Mouse (Mus musculus): ENCODE results near the gene Eno2. TPM values are rescaled to one million over a fixed set of nuclear protein-coding genes. Genes with fewer than 3 reads are reported as not detected.
"Not testable (repeated sequence)": the region's sequence is repeated elsewhere in the genome, so short reads cannot be mapped to it uniquely, and the experiment has no call there.

Eno2 gene
- polyA plus RNA-seq, 1 experiment from 2014 or later: 4.8 TPM

DNA sequence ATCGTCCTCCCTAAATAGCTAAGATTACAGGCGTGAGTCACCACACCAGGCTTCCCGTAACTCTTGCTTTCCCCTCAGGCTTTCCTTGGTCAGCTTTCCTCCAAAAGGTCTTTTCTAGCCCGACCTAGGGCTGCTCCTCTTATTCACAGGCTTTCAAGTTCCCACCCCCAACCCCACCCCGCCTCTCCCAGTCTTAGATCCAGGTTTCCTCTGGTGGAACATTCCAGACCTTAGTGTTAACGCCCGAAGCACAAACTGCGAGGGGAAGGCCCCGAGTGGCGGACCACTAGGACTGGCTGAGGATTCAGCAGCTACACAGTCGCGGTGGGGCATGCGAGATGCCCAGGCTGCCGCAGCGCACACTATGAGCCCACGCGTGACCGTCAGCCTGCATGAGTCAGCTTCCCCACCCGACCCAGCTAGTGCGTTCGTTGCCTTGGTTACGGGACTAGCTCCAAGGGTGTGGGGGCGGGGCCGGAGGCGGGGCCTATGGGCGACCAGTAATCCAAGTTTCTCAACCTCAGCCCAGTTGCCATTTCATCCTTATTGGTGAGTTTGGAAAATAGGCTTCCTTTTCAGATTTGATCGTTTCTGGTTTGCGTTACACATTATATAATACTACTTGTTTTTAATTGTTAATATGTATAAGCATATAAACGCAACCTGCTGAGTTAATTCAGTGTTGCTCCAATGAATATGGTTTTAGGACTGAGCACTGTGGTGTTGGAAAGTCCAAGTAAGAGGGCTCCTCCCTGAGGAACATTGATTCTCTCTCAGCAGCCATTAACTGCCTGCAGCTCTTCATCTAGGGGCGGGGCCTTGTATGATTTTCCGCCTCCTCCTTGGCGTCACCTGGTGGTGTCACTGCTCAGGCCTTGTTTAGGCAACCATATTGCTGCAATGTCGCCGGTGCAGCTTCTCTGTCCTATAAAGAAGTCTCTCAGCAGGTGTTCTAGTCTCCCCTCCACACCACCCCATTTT, 36.2 kb upstream of the Eno2 start:
- Histone ChIP-seq H3K9ac (replicated peaks) (peak overlapping the region; percentile 14), H3K4me3 (replicated peaks) (peak overlapping the region; percentile 39), H3K36me3 (peaks cover 7% of the 10 kb centered on the region), H3K4me1 (replicated peaks) (peaks cover 44% of the 10 kb centered on the region), H3K27ac (peak overlapping the region; percentile 87), H3K27me3 (no peaks in the 10 kb centered on the region), H3K4me2 (peak overlapping the region; percentile 62), H3K9me3 (no peaks in the 10 kb centered on the region; the same call in 1 of the 2 replicates)
- WGBS: 1% methylated on average over 34 of the region's 34 CpGs
- peak; percentile 60 for ATAC-seq (ENCODE audit: insufficient number of reproducible peaks, insufficient read depth, low FRiP score, low TSS enrichment, low read depth)

DNA sequence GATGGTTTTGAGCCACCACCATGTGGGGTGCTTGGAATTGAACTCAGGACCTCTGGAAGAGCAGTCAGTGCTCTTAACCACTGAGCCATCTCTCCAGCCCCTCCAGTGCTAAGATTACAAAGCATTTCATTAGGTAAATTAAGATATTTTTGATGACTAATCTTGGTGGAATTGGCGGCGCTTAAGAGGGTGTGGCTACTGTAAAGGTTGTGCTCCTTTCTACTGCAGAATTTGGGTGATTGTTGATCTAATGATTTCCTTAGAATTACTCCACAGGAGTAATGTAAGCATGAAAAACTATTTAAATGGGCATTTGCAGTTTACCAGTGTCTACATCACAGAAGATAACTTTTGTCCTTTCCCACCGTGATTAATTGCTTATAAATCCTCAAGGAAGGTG, 34.9 kb upstream of the Eno2 start:
- Histone ChIP-seq H3K4me3 (replicated peaks) (no peak overlapping the region), H3K4me2 (no peak overlapping the region), H3K27ac (no peak overlapping the region), H3K4me1 (replicated peaks) (peaks cover 31% of the 10 kb centered on the region), H3K9me3 (no peaks in the 10 kb centered on the region; the same call in 1 of the 2 replicates), H3K36me3 (no peaks in the 10 kb centered on the region), H3K9ac (replicated peaks) (no peak overlapping the region), H3K27me3 (no peaks in the 10 kb centered on the region)
- no peak for ATAC-seq (ENCODE audit: insufficient number of reproducible peaks, insufficient read depth, low FRiP score, low TSS enrichment, low read depth)
- WGBS: 92% methylated on average over 3 of the region's 3 CpGs

- not testable (repeated sequence) for H3K4me2 ChIP-seq; ATAC-seq (ENCODE audit: insufficient number of reproducible peaks, insufficient read depth, low FRiP score, low TSS enrichment, low read depth); H3K9ac ChIP-seq (replicated peaks); H3K27me3 ChIP-seq; H3K36me3 ChIP-seq; H3K9me3 ChIP-seq; H3K4me3 ChIP-seq (replicated peaks); H3K27ac ChIP-seq
- H3K4me1 ChIP-seq (replicated peaks): peaks cover 26% of the 10 kb centered on the region
- WGBS: 92% methylated on average over 4 of the region's 4 CpGs
Measured at GRCm38 (mm10) chr6:124803691-124804090, 34.2 kb upstream of the Eno2 start.

GRCm38 (mm10) chr6:124803061-124803460, 33.6 kb upstream of the Eno2 start:
- no peak for ATAC-seq (ENCODE audit: insufficient number of reproducible peaks, insufficient read depth, low FRiP score, low TSS enrichment, low read depth)
- no peak overlapping the region for H3K4me3 ChIP-seq (replicated peaks)
- H3K36me3 ChIP-seq: no peaks in the 10 kb centered on the region
- no peak overlapping the region for H3K9ac ChIP-seq (replicated peaks)
- H3K27ac ChIP-seq: no peak overlapping the region
- WGBS: 81% methylated on average over 3 of the region's 3 CpGs
- H3K9me3 ChIP-seq: no peaks in the 10 kb centered on the region; the same call in 1 of the 2 replicates
- no peaks in the 10 kb centered on the region for H3K27me3 ChIP-seq
- H3K4me2 ChIP-seq: no peak overlapping the region
- peaks cover 20% of the 10 kb centered on the region for H3K4me1 ChIP-seq (replicated peaks)

GRCm38 (mm10) chr6:124802400-124802799, 32.9 kb upstream of the Eno2 start:
- H3K9me3 ChIP-seq; ATAC-seq (ENCODE audit: insufficient number of reproducible peaks, insufficient read depth, low FRiP score, low TSS enrichment, low read depth); H3K9ac ChIP-seq (replicated peaks); H3K27me3 ChIP-seq; H3K4me3 ChIP-seq (replicated peaks); H3K27ac ChIP-seq; H3K36me3 ChIP-seq: not testable (repeated sequence)
- WGBS: 18% methylated on average over 6 of the region's 9 CpGs
- Histone ChIP-seq H3K4me2 (peak overlapping the region; percentile 34), H3K4me1 (replicated peaks) (peaks cover 13% of the 10 kb centered on the region)

DNA sequence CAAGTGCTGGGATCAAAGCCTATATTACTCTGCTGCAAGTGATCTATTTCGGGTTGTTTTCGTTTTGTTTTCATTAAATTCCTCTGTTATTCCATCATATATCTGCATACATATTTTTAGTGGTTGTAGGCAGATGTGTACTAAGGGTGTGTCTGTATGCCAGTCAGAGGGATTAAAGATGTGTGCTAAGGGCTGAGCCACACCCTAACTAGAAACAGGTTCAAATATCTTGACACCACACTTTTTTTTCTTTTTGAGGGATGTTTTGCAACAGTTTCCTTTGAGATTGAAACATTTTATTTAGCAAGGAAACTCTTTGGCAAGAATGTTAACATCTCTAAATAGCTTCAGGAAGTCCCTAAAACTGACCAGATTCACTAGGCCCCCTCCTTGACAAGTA, 26.7 kb upstream of the Eno2 start:
- H3K27ac ChIP-seq: no peak overlapping the region
- 89% methylated on average over 2 of the region's 2 CpGs for WGBS
- no peaks in the 10 kb centered on the region for H3K27me3 ChIP-seq
- no peak overlapping the region for H3K4me2 ChIP-seq
- no peaks in the 10 kb centered on the region for H3K36me3 ChIP-seq
- H3K9ac ChIP-seq (replicated peaks): no peak overlapping the region
- no peaks in the 10 kb centered on the region for H3K9me3 ChIP-seq
- ATAC-seq (ENCODE audit: insufficient number of reproducible peaks, insufficient read depth, low FRiP score, low TSS enrichment, low read depth): no peak
- no peaks in the 10 kb centered on the region for H3K4me1 ChIP-seq (replicated peaks)
- H3K4me3 ChIP-seq (replicated peaks): no peak overlapping the region

GRCm38 (mm10) chr6:124795781-124796180, 26.3 kb upstream of the Eno2 start:
- no peak for ATAC-seq (ENCODE audit: insufficient number of reproducible peaks, insufficient read depth, low FRiP score, low TSS enrichment, low read depth)
- H3K9me3 ChIP-seq: no peaks in the 10 kb centered on the region
- no peaks in the 10 kb centered on the region for H3K4me1 ChIP-seq (replicated peaks)
- H3K27me3 ChIP-seq: no peaks in the 10 kb centered on the region
- H3K27ac ChIP-seq: no peak overlapping the region
- H3K4me2 ChIP-seq: no peak overlapping the region
- no peak overlapping the region for H3K4me3 ChIP-seq (replicated peaks)
- no peak overlapping the region for H3K9ac ChIP-seq (replicated peaks)
- no peaks in the 10 kb centered on the region for H3K36me3 ChIP-seq
- WGBS: 81% methylated on average over 4 of the region's 4 CpGs

GRCm38 (mm10) chr6:124791911-124792310, 22.4 kb upstream of the Eno2 start:
- Histone ChIP-seq H3K4me3 (replicated peaks) (no peak overlapping the region), H3K4me2 (no peak overlapping the region), H3K9me3 (no peaks in the 10 kb centered on the region), H3K4me1 (replicated peaks) (no peaks in the 10 kb centered on the region), H3K9ac (replicated peaks) (no peak overlapping the region), H3K27me3 (no peaks in the 10 kb centered on the region), H3K27ac (no peak overlapping the region), H3K36me3 (no peaks in the 10 kb centered on the region)
- 88% methylated on average over 3 of the region's 3 CpGs for WGBS
- ATAC-seq (ENCODE audit: insufficient number of reproducible peaks, insufficient read depth, low FRiP score, low TSS enrichment, low read depth): no peak

DNA sequence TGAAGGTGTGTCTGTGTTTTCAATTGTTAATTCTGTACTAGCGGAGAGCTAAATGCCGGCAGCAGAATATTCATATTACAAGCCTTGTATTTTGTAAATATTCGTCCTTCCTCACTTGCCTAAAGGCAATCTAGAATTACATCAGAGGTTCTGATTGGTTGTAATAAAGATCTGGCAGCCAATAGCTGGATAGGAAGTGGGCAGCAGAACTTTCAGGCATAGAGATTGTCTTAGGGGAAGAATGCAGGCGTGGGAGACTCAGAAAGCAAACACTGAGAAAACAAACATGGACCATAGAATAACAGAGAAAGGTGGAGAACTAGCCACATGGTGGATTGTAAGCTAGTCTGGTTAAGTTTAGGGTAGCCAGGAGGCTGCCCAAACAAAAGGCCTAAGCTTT, 20.6 kb upstream of the Eno2 start:
- Histone ChIP-seq H3K4me2 (no peak overlapping the region), H3K4me1 (replicated peaks) (no peaks in the 10 kb centered on the region), H3K9me3 (no peaks in the 10 kb centered on the region), H3K27me3 (no peaks in the 10 kb centered on the region), H3K4me3 (replicated peaks) (no peak overlapping the region), H3K36me3 (no peaks in the 10 kb centered on the region), H3K27ac (no peak overlapping the region), H3K9ac (replicated peaks) (no peak overlapping the region)
- ATAC-seq (ENCODE audit: insufficient number of reproducible peaks, insufficient read depth, low FRiP score, low TSS enrichment, low read depth): no peak
- WGBS: 68% methylated on average over 4 of the region's 4 CpGs

DNA sequence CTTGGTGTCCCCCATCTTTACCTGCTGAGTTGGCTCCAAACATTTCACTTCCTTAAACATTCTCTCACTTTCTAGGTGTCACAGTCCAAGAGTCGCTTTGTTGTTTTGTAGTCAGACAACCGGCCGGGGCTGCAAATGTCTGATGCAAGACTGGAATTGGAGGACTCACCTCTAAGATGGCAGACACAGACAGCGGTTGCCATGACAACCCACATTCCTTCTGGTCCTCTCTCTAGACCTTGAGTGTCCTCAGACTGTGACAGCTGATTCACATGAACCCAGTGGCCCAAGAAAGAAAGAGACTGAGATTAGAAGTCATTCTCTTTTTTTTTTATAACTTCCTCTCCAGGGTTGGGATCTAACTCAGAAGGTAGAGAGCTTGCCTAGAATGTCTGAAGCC, 20.0 kb upstream of the Eno2 start:
- Histone ChIP-seq H3K9me3 (no peaks in the 10 kb centered on the region), H3K4me1 (replicated peaks) (no peaks in the 10 kb centered on the region), H3K4me2 (no peak overlapping the region), H3K36me3 (no peaks in the 10 kb centered on the region), H3K4me3 (replicated peaks) (no peak overlapping the region), H3K27me3 (no peaks in the 10 kb centered on the region), H3K9ac (replicated peaks) (no peak overlapping the region), H3K27ac (no peak overlapping the region)
- 94% methylated on average over 4 of the region's 4 CpGs for WGBS
- ATAC-seq (ENCODE audit: insufficient number of reproducible peaks, insufficient read depth, low FRiP score, low TSS enrichment, low read depth): no peak

DNA sequence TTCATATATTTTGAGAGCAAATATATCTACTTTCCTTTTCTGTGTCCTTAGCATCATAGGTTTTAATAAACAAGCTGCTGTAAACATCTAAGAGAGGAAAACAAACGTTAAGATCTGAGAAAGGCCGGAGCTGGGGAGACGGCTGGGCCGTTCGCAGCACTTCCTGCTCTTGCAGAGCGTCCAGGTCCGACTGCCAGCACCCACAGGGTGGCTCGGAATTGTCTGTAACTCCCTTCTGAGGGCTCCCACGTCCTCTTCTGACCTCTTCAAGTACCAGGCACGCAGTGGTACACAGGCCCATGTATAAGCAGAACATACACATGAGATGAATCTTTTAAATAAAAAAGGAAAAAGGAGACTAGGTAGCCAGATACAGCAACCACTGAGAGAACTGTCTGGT, 18.2 kb upstream of the Eno2 start:
- no peaks in the 10 kb centered on the region for H3K27me3 ChIP-seq
- H3K4me3 ChIP-seq (replicated peaks): no peak overlapping the region
- no peak overlapping the region for H3K9ac ChIP-seq (replicated peaks)
- H3K36me3 ChIP-seq: no peaks in the 10 kb centered on the region
- no peak overlapping the region for H3K4me2 ChIP-seq
- 75% methylated on average over 10 of the region's 10 CpGs for WGBS
- H3K27ac ChIP-seq: no peak overlapping the region
- ATAC-seq (ENCODE audit: insufficient number of reproducible peaks, insufficient read depth, low FRiP score, low TSS enrichment, low read depth): no peak
- no peaks in the 10 kb centered on the region for H3K9me3 ChIP-seq
- peaks cover under 1% of the 10 kb centered on the region; the same call in 1 of the 2 replicates for H3K4me1 ChIP-seq (replicated peaks)

Data from limb, embryonic 12.5 days (tissue).